Comparison of ENCODE assay signal across 17 mouse cellular contexts in the genomic region with DNA sequence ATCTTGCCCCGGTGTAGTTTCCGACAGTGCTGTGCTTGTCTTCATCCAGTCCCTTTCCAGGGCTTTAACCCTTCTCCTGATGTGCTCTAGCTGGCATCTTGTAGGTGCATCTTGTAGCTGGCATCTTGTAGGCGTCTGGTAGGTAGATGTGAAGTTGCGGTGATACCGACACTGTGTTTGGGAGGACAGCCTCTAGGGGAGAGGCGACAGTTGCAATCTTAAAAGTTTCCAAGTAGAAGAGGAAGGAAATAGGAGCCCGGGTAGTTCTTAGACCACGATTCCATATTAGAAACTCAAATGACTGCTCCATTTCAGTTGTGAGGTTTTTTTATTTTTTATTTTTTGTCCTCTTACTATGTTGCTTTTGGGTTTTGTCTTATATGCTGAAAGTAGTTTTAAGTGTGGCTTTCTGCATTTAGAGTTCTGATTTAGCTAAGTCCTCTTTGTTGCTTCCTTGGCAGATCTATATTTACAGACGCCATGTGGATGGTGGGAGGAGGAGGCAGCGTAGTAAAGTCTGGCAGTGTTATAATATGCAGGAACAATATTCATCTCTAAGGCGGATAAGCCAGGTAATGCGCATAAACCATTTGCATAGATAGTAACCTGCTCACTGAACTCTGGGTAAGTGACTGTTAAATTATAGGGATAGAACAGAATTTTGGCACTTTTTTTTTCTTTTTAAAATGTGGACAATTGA. TPM values are rescaled to one million over a fixed set of nuclear protein-coding genes. Genes with fewer than 3 reads are reported as not detected.
DNase-seq lines count a peak whose midpoint lies in the region; ATAC-seq and TF ChIP-seq lines count a peak whose summit lies in the region.
"Had no signal": no experiment of that assay in that cellular context is flagged by ENCODE, and none has a peak within 500 bp of the region (broad histone marks: within the 10 kb centered on the region; RNA-seq: fewer than 3 reads in every experiment).

No protein-coding gene starts in this region.

- TF ChIP-seq EP300 in CH12.LX (IDR thresholded peaks at IDR 0.05; ENCODE audit: low read length) = no peak

- no peaks in the 10 kb centered on the region for H3K27me3 ChIP-seq in CH12.LX (replicated peaks)
- H3K27me3 ChIP-seq: forebrain, embryonic 15.5 days; heart, embryonic 12.5 days had no signal

- no peak for TF ChIP-seq RAD21 in CH12.LX (IDR thresholded peaks at IDR 0.05; ENCODE audit: low read depth, low read length)

- peaks cover 2 to 11% of the 10 kb centered on the region in 2 experiments; a peak in 2 of 4 replicates for H3K4me1 ChIP-seq in CH12.LX (ENCODE audit: control insufficient read depth in 1 of 2, insufficient read depth in 2 of 2)
- H3K4me1 ChIP-seq: forebrain, embryonic 15.5 days; heart, embryonic 12.5 days had no signal

- peak; percentile 25 to 30 for DNase-seq in layer of hippocampus, adult 8-10 months (ENCODE audit: low spot score in 2 of 2)
- no peak for DNase-seq in layer of hippocampus, postnatal 25 days (ENCODE audit: extremely low spot score in 1 of 2, low spot score in 1 of 2)
- DNase-seq in CH12.LX (ENCODE audit: extremely low read depth) = peak; percentile 9
- no peak for DNase-seq in testis, postnatal 10 days (ENCODE audit: low spot score)
- DNase-seq in natural killer cell, adult 2 months (ENCODE audit: low spot score in 2 of 2) = no peak
- DNase-seq: adrenal gland, postnatal 14 days; cerebellum, adult 9-10 months; gastrocnemius, postnatal 25 days; heart, postnatal 36 days; kidney, adult 18-20 months; kidney, postnatal 25 days; lung, adult 2 months had no signal

- no peaks in the 10 kb centered on the region for H3K79me2 ChIP-seq in CH12.LX (replicated peaks; ENCODE audit: control insufficient read depth, extremely low read depth, insufficient read depth, poor library complexity, severe bottlenecking)

- peak; percentile 55 for ATAC-seq in granulocyte monocyte progenitor cell, adult 5-6 weeks (replicated peaks; ENCODE audit: poor library complexity, severe bottlenecking)
- ATAC-seq in megakaryocyte progenitor cell, adult 5-6 weeks (replicated peaks; ENCODE audit: poor library complexity) = peak; percentile 61
- ATAC-seq: forebrain, embryonic 15.5 days; hindbrain, postnatal 0 days had no signal

- dilution Hi-C loops in CH12.LX (cut with MboI; ENCODE audit: extremely low pct_ligation_motif_present, extremely low pct_unique_long_range_greater_than_20kb, low sequenced_read_pairs) = no loop called here

- no peak for TF ChIP-seq POLR2A in CH12.LX (IDR thresholded peaks at IDR 0.05; ENCODE audit: low read depth, low read length)

- TF ChIP-seq CTCF in CH12.LX (conservative IDR thresholded peaks at IDR 0.05 in 1 of 2, IDR thresholded peaks at IDR 0.05 in 1 of 2; ENCODE audit: low read depth in 2 of 2, low read length in 2 of 2) = no peak

- H3K4me2 ChIP-seq in CH12.LX (ENCODE audit: insufficient read depth, low read depth, poor library complexity, severe bottlenecking) = no peak overlapping the region
- H3K4me2 ChIP-seq: forebrain, embryonic 15.5 days; heart, embryonic 12.5 days had no signal

- in situ Hi-C loops in CH12.LX (cut with MboI; ENCODE audit: low pct_ligation_motif_present, low pct_unique_long_range_greater_than_20kb, low sequenced_read_pairs) = no loop called here

- no peak overlapping the region for H3K27ac ChIP-seq in CH12.LX (ENCODE audit: insufficient read depth, low read depth)
- H3K27ac ChIP-seq: forebrain, embryonic 15.5 days; hindbrain, postnatal 0 days had no signal

- H3K9ac ChIP-seq in CH12.LX (ENCODE audit: insufficient read depth, low read depth) = no peak overlapping the region
- H3K9ac ChIP-seq: forebrain, embryonic 15.5 days; heart, embryonic 12.5 days had no signal

- peaks cover 14 to 32% of the 10 kb centered on the region in 2 experiments for H3K36me3 ChIP-seq in CH12.LX (replicated peaks in 1 of 2; ENCODE audit: control insufficient read depth in 1 of 2, insufficient read depth in 1 of 2, low read length in 1 of 2)
- H3K36me3 ChIP-seq: forebrain, embryonic 15.5 days had no signal

- no peak overlapping the region for H3K4me3 ChIP-seq in CH12.LX (replicated peaks in 1 of 3; ENCODE audit: low read depth in 2 of 3, low read length in 2 of 3, poor library complexity in 1 of 3)
- H3K4me3 ChIP-seq: forebrain, embryonic 15.5 days; heart, embryonic 12.5 days had no signal

- H3K9me3 ChIP-seq in CH12.LX (replicated peaks; ENCODE audit: low read length) = peaks cover 3% of the 10 kb centered on the region
- H3K9me3 ChIP-seq: forebrain, embryonic 15.5 days; heart, embryonic 12.5 days had no signal

TF ChIP-seq in CH12.LX, 34 proteins besides CTCF, POLR2A, EP300 and RAD21:
- TF ChIP-seq UBTF (IDR thresholded peaks at IDR 0.05; ENCODE audit: low read depth, low read length) (no peak), KAT2A (IDR thresholded peaks at IDR 0.05; ENCODE audit: insufficient replicate concordance, low read length) (no peak), TBP (conservative IDR thresholded peaks at IDR 0.05; ENCODE audit: low read depth, low read length) (no peak), JUND (conservative IDR thresholded peaks at IDR 0.05; ENCODE audit: low read depth, low read length) (no peak), GABPA (IDR thresholded peaks at IDR 0.05; ENCODE audit: insufficient replicate concordance, low read depth, low read length) (no peak), NRF1 (IDR thresholded peaks at IDR 0.05; ENCODE audit: low read depth, low read length) (no peak), CHD1 (IDR thresholded peaks at IDR 0.05; ENCODE audit: low read depth, low read length) (no peak), ELF1 (IDR thresholded peaks at IDR 0.05; ENCODE audit: low read depth, low read length) (no peak), USF2 (conservative IDR thresholded peaks at IDR 0.05; ENCODE audit: low read depth, low read length) (no peak), MAZ (IDR thresholded peaks at IDR 0.05; ENCODE audit: low read depth, low read length) (no peak), JUN (IDR thresholded peaks at IDR 0.05; ENCODE audit: insufficient read depth, low read depth, low read length) (no peak), BHLHE40 (IDR thresholded peaks at IDR 0.05; ENCODE audit: low read depth, low read length) (no peak), E2F4 (IDR thresholded peaks at IDR 0.05; ENCODE audit: insufficient replicate concordance, low read depth, low read length) (no peak), ETS1 (conservative IDR thresholded peaks at IDR 0.05; ENCODE audit: low read depth, low read length) (no peak), PAX5 (IDR thresholded peaks at IDR 0.05; ENCODE audit: low read length) (no peak), CHD2 (IDR thresholded peaks at IDR 0.05; ENCODE audit: low read length) (no peak), MAFK (IDR thresholded peaks at IDR 0.05; ENCODE audit: insufficient replicate concordance, low read length) (no peak), MYC (IDR thresholded peaks at IDR 0.05; ENCODE audit: low read depth, low read length) (no peak), ZNF384 (IDR thresholded peaks at IDR 0.05; ENCODE audit: low read depth, low read length) (no peak)

RNA-seq across cellular contexts. Expression of a gene that starts 15.4 kb away (rescaled TPM):
- total RNA-seq in layer of hippocampus, adult 8-10 months (2022) = 10 to 100 TPM; 15.4 to 17.6 (median 16.1) TPM
- 10 to 100 TPM; 14.6 TPM for total RNA-seq in layer of hippocampus, postnatal 25 days (2021)
- 9.1 and 13.1 TPM in 2 replicates for total RNA-seq in CH12.LX (2012; rRNA removed)
- 7.5 and 8.3 TPM in 2 replicates for total RNA-seq in CH12.LX (2014; rRNA removed)
- polyA plus RNA-seq in CH12.LX (2012; ENCODE audit: insufficient read length, low read depth) = 20.7 and 22.7 TPM in 2 replicates
- total RNA-seq in granulocyte monocyte progenitor cell, adult 5-6 weeks (2014; fragmentation: Nextera tagmentation) = 27.0 and 27.8 TPM in 2 replicates
- total RNA-seq in granulocyte monocyte progenitor cell, adult 5-6 weeks (2017) = 13.5 and 17.0 TPM in 2 replicates
- 26.2 and 37.9 TPM in 2 replicates for total RNA-seq in megakaryocyte progenitor cell, adult 5-6 weeks (2015)
- total RNA-seq in megakaryocyte progenitor cell, adult 5-6 weeks (2017) = 13.6 and 16.2 TPM in 2 replicates

RNA-seq across cellular contexts. Expression of a gene that starts 22.2 kb away (rescaled TPM):
- 10 to 100 TPM; 13.2 to 17.8 (median 14.8) TPM for total RNA-seq in layer of hippocampus, adult 8-10 months (2022)
- 10 to 100 TPM; 11.0 to 11.7 TPM for total RNA-seq in layer of hippocampus, postnatal 25 days (2021)
- 0.55 and 1.1 TPM in 2 replicates for total RNA-seq in CH12.LX (2012; rRNA removed)
- total RNA-seq in CH12.LX (2014; rRNA removed) = 0.41 and 1.4 TPM in 2 replicates
- polyA plus RNA-seq in CH12.LX (2012; ENCODE audit: insufficient read length, low read depth) = 0.37 and 0.70 TPM in 2 replicates
- total RNA-seq in granulocyte monocyte progenitor cell, adult 5-6 weeks (2014; fragmentation: Nextera tagmentation) = 36.0 and 49.8 TPM in 2 replicates
- 7.9 and 12.3 TPM in 2 replicates for total RNA-seq in granulocyte monocyte progenitor cell, adult 5-6 weeks (2017)
- 52.4 and 54.9 TPM in 2 replicates for total RNA-seq in megakaryocyte progenitor cell, adult 5-6 weeks (2015)
- total RNA-seq in megakaryocyte progenitor cell, adult 5-6 weeks (2017) = 7.8 and 10.7 TPM in 2 replicates

Comparison
In these comparisons a context has a peak if more than half of its experiments do, and no peak if none do; other contexts are left out.
1. DNase-seq: peak in layer of hippocampus, adult 8-10 months (2 of 2) and CH12.LX (single experiment); none in layer of hippocampus, postnatal 25 days (0 of 2), testis, postnatal 10 days (single experiment) and natural killer cell, adult 2 months (0 of 2).